Mouse (Mus musculus) limb, embryonic 13.5 days (tissue): Measurements from ENCODE around the gene Adam15. TPM values are rescaled to one million over a fixed set of nuclear protein-coding genes. Genes with fewer than 3 reads are reported as not detected.
A peak's percentile ranks its signal among the peaks of the same experiment; 100 is the strongest.

ENCODE experiments used
- ATAC-seq: fragments of 200-750 bp; cut with Nextera tagmentation; 2 replicates; pipeline ENCODE4 v1.8.0; 2017; ENCODE audit warnings: low read depth, moderate number of reproducible peaks, moderate TSS enrichment; ENCODE audit not compliant: low FRiP score
- H3K27ac ChIP-seq: fragments of 300-500 bp; sonication (generic); 2 replicates; pipeline ENCODE4 v1.5.1; 2015; ENCODE audit warnings: inconsistent platforms, mild to moderate bottlenecking, moderate library complexity
- H3K27me3 ChIP-seq: fragments of 300-500 bp; sonication (generic); 2 replicates; pipeline ENCODE4 v1.6.1; 2015; ENCODE audit warnings: mild to moderate bottlenecking, inconsistent platforms
- H3K36me3 ChIP-seq: fragments of 300-500 bp; sonication (generic); 2 replicates; pipeline ENCODE4 v1.6.1; 2015; ENCODE audit warnings: inconsistent platforms, mild to moderate bottlenecking, moderate library complexity
- H3K4me1 ChIP-seq: fragments of 300-500 bp; sonication (generic); 2 replicates; pipeline ENCODE4 v1.6.1; 2015; ENCODE audit warnings: inconsistent platforms
- H3K4me2 ChIP-seq: fragments of 300-500 bp; sonication (generic); replicated peaks from 2 replicates; pipeline ENCODE4 v1.6.1; 2015; ENCODE audit warnings: inconsistent platforms, mild to moderate bottlenecking, moderate library complexity
- H3K4me3 ChIP-seq: fragments of 300-500 bp; sonication (generic); 2 replicates; pipeline ENCODE4 v1.5.1; 2015; ENCODE audit warnings: moderate library complexity, mild to moderate bottlenecking, inconsistent platforms
- H3K9ac ChIP-seq: fragments of 300-500 bp; sonication (generic); 2 replicates; pipeline ENCODE4 v1.6.1; 2015; ENCODE audit warnings: mild to moderate bottlenecking, inconsistent platforms
- H3K9me3 ChIP-seq: fragments of 300-500 bp; sonication (generic); 2 replicates; pipeline ENCODE4 v1.6.1; 2016; ENCODE audit warnings: inconsistent platforms
- WGBS: fragments of 180-500 bp; shearing (Covaris S2); methylation state at CpG from one replicate; pipeline ENCODE4 v1.1.7; 2015; 5-methylcytosine and 5-hydroxymethylcytosine counted together
- polyA plus RNA-seq: library from polyadenylated mRNA; unstranded; fragments of >200 nt; fragmentation: Nextera tagmentation; extraction: Ambion mirVana; gene quantifications from 2 replicates; pipeline ENCODE4 v1.2.1, GENCODE M21; 2015

The Adam15 gene
- polyA plus RNA-seq, 1 experiment from 2014 or later: 52.2 TPM

DNA sequence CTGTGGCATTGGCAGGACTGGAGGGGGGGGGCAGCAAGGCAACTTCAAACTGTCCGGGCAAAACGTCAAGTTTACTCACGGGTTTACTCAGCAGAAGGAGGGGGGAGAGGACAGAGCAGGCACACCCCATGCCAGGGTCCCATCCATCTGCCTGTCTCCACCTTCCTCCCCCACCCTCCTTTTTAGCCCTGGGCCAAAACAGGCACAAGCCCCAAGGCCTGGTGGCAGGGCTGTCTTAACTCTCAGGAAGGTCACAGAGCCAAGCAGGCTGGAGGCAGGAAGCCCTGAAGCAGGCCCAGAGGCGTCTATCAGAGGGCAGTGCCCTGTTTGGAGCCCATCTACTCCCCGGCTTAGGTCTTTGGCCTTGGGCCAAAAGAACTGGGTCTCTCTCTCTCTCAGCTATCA, 40.3 kb upstream of the Adam15 start:
- H3K4me2 ChIP-seq: no peak overlapping the region
- H3K4me1 ChIP-seq: peaks cover 57% of the 10 kb centered on the region
- no peak overlapping the region for H3K27ac ChIP-seq
- no peak overlapping the region for H3K4me3 ChIP-seq
- H3K27me3 ChIP-seq: peaks cover 24% of the 10 kb centered on the region
- H3K9ac ChIP-seq: no peak overlapping the region
- WGBS: 48% methylated on average over 5 of the region's 5 CpGs
- no peaks in the 10 kb centered on the region for H3K9me3 ChIP-seq
- no peak for ATAC-seq
- H3K36me3 ChIP-seq: no peaks in the 10 kb centered on the region

DNA sequence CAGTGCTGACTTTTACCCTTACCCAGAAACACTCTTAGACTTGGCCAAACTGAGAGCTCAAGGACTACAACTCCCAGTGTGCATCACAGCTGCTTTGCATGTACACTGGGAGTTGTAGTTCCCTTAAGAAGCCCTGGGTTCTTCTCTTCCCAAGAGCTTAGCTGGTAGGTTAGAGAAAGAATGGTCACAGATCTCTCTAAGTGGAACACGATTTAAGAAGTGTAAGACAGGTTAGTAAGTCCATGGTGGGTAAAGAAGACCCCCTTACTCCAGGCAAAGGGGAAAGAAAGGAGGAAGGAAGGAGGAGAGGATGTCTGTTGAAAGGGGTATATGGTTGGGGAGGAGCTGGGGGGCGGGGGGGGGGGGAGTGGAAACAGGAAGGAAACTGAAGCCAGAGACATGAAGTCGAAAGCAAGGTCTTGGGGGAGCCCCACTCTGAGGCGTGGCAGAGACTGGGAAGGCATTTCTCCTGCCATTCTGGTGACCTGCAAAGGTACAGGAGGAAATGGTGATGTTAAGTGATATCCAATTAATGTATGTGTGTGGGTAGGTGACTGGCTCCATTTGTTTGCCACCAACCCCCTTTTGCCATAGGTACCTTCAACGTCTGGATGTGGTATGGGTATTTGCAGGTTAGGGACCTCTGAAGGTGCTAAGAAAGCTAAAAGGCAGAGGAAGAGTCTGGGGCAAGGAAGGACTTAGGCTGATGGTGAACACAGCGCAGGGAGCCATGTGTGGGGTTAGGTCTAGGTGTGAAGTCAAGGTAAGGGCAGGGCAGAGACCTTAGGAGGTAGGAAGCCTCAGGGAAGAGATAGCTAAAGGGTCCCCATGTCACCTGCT, 39.3 kb upstream of the Adam15 start:
- H3K9ac ChIP-seq: no peak overlapping the region
- no peak overlapping the region for H3K4me2 ChIP-seq
- H3K27me3 ChIP-seq: peaks cover 24% of the 10 kb centered on the region
- no peak for ATAC-seq
- H3K27ac ChIP-seq: no peak overlapping the region
- 56% methylated on average over 5 of the region's 6 CpGs for WGBS
- no peak overlapping the region for H3K4me3 ChIP-seq
- no peaks in the 10 kb centered on the region for H3K36me3 ChIP-seq
- H3K4me1 ChIP-seq: peaks cover 58% of the 10 kb centered on the region
- no peaks in the 10 kb centered on the region for H3K9me3 ChIP-seq

DNA sequence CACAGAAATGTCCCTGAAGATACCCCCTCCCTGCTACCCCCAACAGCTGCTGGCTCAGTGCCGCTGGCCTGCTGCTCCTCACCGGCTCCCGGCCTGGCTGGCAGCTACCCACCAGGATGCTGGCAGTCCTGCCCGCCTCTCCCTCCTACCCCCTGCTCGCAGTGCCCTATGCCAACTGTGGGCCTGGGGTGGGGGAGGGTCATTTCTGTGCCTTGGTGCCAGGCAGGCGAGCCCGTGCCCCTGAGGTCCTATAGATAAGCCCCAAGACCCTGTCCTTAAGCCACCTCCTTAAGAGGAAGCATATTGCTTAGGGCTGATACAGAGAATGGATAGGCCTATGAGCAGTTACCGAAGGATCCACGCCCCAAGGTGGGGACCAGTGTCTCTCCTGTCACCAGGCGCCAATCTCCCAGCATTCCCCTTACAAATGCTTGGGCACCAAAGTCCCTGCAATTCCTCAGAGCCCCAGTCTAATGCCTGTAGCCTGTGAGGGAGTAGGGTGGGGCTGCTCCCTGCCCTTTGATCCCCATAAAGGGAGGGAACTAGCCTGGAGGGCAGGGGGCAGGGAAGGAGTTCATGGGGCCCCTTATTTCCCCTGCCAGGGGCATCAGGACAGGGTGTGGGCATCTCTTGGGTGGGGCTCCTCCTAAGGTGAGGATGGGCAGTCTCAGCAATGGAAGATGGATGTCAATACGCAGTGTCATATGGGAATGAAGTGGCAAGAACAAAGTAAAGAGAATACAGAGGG, 38.5 kb upstream of the Adam15 start:
- no peak overlapping the region for H3K9ac ChIP-seq
- ATAC-seq: no peak
- WGBS: 74% methylated on average over 11 of the region's 11 CpGs
- H3K27me3 ChIP-seq: peaks cover 24% of the 10 kb centered on the region
- H3K27ac ChIP-seq: no peak overlapping the region
- H3K36me3 ChIP-seq: no peaks in the 10 kb centered on the region
- no peak overlapping the region for H3K4me3 ChIP-seq
- H3K9me3 ChIP-seq: no peaks in the 10 kb centered on the region
- no peak overlapping the region for H3K4me2 ChIP-seq
- H3K4me1 ChIP-seq: peaks cover 56% of the 10 kb centered on the region

DNA sequence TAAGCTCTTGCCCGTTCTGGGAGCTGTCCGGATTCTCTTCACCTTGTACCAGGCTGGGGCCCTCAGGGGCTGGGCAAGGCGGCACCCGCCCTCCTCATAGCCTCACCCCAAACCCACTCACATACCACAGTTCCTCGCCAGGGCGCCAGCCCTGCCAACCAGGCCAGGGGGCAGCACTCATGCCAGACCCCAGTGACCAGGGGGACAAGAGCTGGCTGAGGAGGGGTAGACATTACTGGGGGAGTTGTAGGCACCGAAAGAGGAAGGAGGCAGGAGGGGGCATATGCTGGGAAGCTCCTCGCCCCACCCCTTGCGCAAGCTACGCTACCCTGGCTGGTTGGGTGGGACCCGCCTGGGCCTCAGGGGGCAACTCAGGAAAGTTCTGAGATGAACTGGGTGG, 37.8 kb upstream of the Adam15 start:
- H3K9ac ChIP-seq: no peak overlapping the region
- H3K4me1 ChIP-seq: peaks cover 51% of the 10 kb centered on the region
- no peaks in the 10 kb centered on the region for H3K9me3 ChIP-seq
- H3K27ac ChIP-seq: no peak overlapping the region
- H3K36me3 ChIP-seq: no peaks in the 10 kb centered on the region
- H3K27me3 ChIP-seq: peaks cover 21% of the 10 kb centered on the region
- 0 out of 2 replicates have a peak overlapping the region, but pooled peaks have one; percentile 3 for H3K4me2 ChIP-seq
- 81% methylated on average over 11 of the region's 11 CpGs for WGBS
- no peak for ATAC-seq
- no peak overlapping the region for H3K4me3 ChIP-seq

DNA sequence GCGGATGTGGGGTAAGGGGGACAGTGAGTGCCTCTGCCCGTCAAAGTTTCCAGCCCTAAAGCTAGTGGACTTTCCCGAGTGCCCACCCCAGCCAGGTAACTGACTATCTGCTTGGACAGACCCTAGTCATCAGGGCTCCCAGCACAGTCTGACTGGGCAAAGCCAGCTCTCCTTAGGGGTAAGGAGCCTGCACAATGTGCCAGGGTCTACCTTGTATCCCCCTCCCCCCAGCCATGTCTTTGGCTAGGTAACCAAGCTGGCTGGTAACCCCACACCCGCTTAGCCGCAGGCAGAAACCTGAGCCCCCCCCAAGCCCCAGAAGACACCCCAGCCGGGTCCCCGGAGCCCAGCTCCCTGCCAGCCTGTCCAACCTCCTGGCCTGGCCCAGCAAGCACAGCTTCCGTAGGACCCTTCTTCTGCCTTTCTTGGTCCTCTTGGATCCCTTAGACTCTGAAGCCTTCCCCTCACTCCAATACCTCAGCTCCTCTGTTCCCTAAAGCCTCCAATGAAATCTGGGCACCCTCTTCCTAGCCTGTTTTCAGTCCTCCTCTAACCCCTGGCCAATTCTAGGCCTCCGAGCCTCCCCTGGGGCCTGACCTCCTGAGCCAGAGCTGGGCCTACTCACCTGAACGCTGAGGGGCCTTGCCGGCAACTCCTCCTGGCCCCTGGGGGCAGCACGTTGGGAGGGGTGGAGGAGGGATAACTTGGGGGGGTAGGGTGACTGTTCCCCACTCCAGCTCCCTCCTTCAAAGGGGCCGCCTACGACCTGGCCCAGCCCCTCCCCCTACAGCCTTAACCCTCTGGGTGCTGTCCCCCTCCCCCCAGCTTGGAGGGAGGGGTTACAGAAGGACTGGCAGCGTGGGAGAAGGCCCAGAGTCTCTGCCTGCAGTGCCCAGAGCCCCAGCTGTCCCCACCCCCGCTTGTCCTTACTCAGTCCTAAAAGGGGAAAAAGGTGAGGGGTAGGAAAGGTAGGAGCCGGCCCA, 36.9 kb upstream of the Adam15 start:
- Histone ChIP-seq H3K4me2 (no peak overlapping the region), H3K9me3 (no peaks in the 10 kb centered on the region), H3K36me3 (no peaks in the 10 kb centered on the region), H3K27me3 (peaks cover 12% of the 10 kb centered on the region), H3K4me1 (peaks cover 42% of the 10 kb centered on the region), H3K27ac (no peak overlapping the region), H3K4me3 (no peak overlapping the region), H3K9ac (no peak overlapping the region)
- WGBS: 47% methylated on average over 17 of the region's 17 CpGs
- ATAC-seq: no peak

DNA sequence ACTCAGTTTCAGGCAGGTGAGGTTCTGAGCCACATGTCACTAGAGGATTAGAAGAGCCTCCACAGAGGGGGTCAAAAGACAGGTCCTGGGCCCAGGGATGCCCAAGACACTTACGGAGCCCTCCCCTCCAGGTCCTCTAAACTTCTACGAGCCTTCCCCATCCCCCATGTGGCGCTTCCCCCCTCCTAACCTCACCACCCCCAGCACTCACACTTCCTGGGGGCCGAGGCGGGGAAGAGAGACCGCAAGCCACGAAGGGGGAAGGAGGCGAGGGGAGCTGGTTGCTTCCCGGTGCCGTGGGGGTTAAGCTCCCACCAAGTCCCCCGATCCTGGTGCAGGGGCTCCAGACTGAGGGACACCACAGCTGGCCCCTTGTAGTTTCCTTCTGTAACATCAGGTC, 35.7 kb upstream of the Adam15 start:
- peaks cover 30% of the 10 kb centered on the region for H3K4me1 ChIP-seq
- 43% methylated on average over 11 of the region's 11 CpGs for WGBS
- no peak for ATAC-seq
- no peaks in the 10 kb centered on the region for H3K36me3 ChIP-seq
- no peak overlapping the region for H3K27ac ChIP-seq
- H3K4me2 ChIP-seq: no peak overlapping the region
- no peak overlapping the region for H3K9ac ChIP-seq
- no peak overlapping the region for H3K4me3 ChIP-seq
- H3K27me3 ChIP-seq: no peaks in the 10 kb centered on the region
- no peaks in the 10 kb centered on the region for H3K9me3 ChIP-seq

DNA sequence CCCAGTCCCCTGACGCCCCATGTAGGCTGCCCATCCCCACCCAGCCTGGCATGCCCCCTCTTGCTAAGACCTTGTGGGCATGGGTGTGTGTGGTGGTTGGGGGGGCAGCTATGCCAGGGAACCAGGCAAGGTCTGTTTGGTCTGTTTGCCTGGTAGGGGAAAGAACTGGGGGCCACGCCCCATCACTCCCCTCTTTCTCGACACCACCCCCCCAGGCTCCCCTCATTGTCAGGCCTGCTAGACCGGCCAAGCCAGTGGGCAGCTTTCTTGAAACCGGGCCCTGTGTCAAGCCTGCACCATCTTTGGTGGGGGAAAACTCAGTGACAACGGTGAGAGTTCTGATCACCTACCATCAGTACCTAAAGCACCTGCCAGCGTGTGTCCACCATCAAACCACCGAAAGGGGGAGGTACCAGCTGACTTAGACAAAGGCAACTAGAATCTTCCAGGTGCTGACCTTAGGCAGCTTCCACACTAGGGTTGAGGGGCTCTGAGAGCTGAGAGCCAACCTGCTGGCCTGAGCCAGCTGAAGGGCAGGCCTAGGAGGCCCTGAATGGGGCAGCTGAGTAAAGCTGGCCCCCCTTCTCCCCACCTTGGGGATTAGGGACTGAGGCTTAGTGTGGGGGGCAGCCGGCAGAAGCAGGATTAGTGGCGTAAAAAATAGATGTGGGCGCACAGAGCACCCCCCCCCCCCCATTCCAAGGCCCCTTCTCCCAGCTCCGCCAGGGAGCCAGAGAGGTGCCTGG, 34.7 kb upstream of the Adam15 start:
- Histone ChIP-seq H3K4me3 (no peak overlapping the region), H3K9ac (no peak overlapping the region), H3K27ac (no peak overlapping the region), H3K36me3 (no peaks in the 10 kb centered on the region), H3K4me2 (no peak overlapping the region), H3K4me1 (peaks cover 30% of the 10 kb centered on the region), H3K9me3 (no peaks in the 10 kb centered on the region), H3K27me3 (no peaks in the 10 kb centered on the region)
- WGBS: 63% methylated on average over 12 of the region's 12 CpGs
- ATAC-seq: no peak

DNA sequence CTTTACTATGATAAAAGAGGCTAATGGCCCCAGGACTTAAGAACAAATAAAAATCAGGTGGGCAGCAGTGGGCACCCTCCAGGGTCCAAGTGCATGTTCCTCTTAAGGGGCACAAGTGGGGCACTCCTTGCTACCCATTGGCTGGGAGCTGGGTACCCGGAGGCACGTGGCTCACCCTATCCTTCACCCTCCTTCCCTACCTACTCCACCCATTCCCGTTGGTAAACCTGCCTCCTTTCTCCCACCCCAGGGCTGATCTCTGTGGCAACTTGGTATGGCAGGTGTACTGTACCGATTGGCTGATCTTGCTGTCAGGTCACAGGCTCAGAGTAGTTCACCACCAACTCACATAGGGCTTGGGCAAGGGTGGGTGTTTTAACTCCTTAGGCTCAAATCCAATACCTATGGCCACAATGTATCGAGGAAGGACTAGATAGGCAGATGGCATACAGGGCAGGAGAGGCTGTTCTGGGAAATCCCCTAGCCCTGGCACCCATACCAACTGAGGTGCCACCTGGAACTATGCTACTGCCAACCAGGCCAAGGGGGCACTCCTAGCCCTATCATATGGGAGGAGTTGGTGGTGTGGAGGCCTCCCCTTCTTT, 34.0 kb upstream of the Adam15 start:
- H3K9me3 ChIP-seq: no peaks in the 10 kb centered on the region
- no peaks in the 10 kb centered on the region for H3K36me3 ChIP-seq
- 84% methylated on average over 5 of the region's 5 CpGs for WGBS
- no peak overlapping the region for H3K4me3 ChIP-seq
- peaks cover 35% of the 10 kb centered on the region for H3K4me1 ChIP-seq
- no peak overlapping the region for H3K9ac ChIP-seq
- no peak overlapping the region for H3K27ac ChIP-seq
- ATAC-seq: no peak
- H3K4me2 ChIP-seq: no peak overlapping the region
- no peaks in the 10 kb centered on the region for H3K27me3 ChIP-seq

DNA sequence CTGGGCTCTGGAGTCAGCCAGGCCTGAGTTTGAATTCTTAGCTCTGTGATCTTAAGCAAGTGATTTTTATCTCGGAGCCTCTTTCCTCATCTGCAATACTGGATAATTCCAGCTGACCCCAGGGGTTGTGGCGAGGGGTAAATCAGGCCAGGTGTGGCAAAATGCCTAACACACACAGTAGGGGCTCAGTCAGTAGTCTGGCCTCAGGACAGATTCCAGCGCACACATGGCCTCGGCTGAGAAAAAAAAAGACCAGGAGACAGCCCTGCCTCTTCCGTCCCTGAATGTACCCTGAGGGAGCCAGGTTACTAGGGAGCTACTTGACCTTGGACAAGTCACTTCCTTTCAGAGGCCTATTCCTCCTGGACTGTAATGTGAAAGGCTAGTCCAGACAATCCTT, 33.2 kb upstream of the Adam15 start:
- H3K4me2 ChIP-seq: no peak overlapping the region
- no peak overlapping the region for H3K27ac ChIP-seq
- H3K36me3 ChIP-seq: no peaks in the 10 kb centered on the region
- H3K4me3 ChIP-seq: no peak overlapping the region
- no peaks in the 10 kb centered on the region for H3K9me3 ChIP-seq
- no peak for ATAC-seq
- no peaks in the 10 kb centered on the region for H3K27me3 ChIP-seq
- H3K4me1 ChIP-seq: peaks cover 36% of the 10 kb centered on the region
- 75% methylated on average over 5 of the region's 5 CpGs for WGBS
- H3K9ac ChIP-seq: no peak overlapping the region

DNA sequence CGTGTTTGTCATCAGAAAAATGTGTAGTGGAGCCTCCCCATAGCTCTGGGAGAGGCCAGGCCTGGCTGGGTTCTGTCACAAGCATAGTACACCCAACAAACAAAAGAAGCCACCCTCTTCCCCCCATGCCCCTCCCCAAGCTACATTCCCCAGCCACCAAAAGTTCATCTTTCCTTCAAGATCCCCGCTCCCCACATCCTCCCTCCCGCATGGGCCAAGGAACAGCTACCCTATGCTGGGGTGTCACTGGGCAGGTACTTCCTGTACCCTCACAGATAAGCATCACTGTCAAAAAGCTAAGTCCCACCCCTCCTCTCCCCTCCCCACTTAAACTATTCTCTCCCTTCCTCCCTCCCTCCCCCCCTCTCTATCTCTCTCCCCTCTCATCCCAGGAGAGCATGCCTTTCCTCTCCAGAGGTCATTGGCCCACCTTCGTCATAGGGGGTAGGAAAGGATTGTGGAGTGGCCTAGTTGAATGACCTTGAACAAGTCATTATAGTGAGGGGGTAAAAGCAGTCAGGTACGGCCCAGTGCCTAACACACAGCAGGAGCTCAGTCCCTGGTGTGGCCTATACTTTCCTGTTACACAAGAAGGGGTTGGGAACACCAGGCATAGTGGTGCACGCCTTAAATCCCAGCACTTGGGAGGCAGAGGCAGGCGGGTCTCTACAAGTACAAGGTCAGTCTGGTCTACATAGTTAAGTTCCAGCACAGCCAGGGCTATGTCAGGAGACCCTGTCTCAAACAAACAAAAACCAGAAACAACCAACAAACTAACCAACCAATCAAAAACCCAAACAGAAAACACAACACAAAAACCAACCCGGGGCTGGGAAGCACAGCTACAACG, 32.5 kb upstream of the Adam15 start:
- H3K4me1 ChIP-seq: peaks cover 38% of the 10 kb centered on the region
- H3K9me3 ChIP-seq: no peaks in the 10 kb centered on the region
- no peak overlapping the region for H3K4me3 ChIP-seq
- no peak overlapping the region for H3K9ac ChIP-seq
- H3K4me2 ChIP-seq: no peak overlapping the region
- no peak overlapping the region for H3K27ac ChIP-seq
- no peaks in the 10 kb centered on the region for H3K36me3 ChIP-seq
- no peak for ATAC-seq
- H3K27me3 ChIP-seq: no peaks in the 10 kb centered on the region
- WGBS: 81% methylated on average over 9 of the region's 9 CpGs
